Mouse (Mus musculus) cortical plate, adult 2 months (tissue): ENCODE measurements around the gene Spata2.

Experiments
- CTCF ChIP-seq: fragments of 200-500 bp; IDR thresholded peaks from 2 replicates; pipeline ENCODE4 v1.5.1; 2011; ENCODE audit warnings: mild to moderate bottlenecking, control low read depth, low read length; ENCODE audit not compliant: insufficient read depth; ENCODE audit errors: extremely low read depth
- POLR2A ChIP-seq: fragments of 200-500 bp; IDR thresholded peaks from 2 replicates; pipeline ENCODE4 v1.6.1; 2011; ENCODE audit warnings: mild to moderate bottlenecking, low read length, control low read depth; ENCODE audit not compliant: insufficient read depth; ENCODE audit errors: extremely low read depth

- TF ChIP-seq POLR2A (no peak), CTCF (no peak)
Measured at GRCm38 (mm10) chr2:167456361-167457020, 36.2 kb downstream of the Spata2 start.
